Mouse (Mus musculus) splenic B cell, adult 2 months (primary cell): ENCODE measurements around the gene Vwa2.

ENCODE experiments used
- DNase-seq: peaks from one replicate; pipeline ENCODE4 v3.0.0-alpha.2; 2011; ENCODE audit warnings: low read depth, low spot score
- H3K27me3 ChIP-seq: 2 replicates; pipeline ENCODE4 v1.6.1; 2012; ENCODE audit warnings: mild to moderate bottlenecking, low read length, moderate library complexity, mixed read lengths; ENCODE audit not compliant: control insufficient read depth, poor library complexity, insufficient read depth, severe bottlenecking
- H3K36me3 ChIP-seq: 2 replicates; pipeline ENCODE4 v1.6.1; 2012; ENCODE audit warnings: mild to moderate bottlenecking, low read length, moderate library complexity, mixed read lengths; ENCODE audit not compliant: control insufficient read depth, poor library complexity, insufficient read depth, severe bottlenecking

Gene Vwa2

GRCm38 (mm10) chr19:56888654-56889053 is 14.6 kb downstream of the Vwa2 start:
- no peaks in the 10 kb centered on the region for H3K27me3 ChIP-seq
- no peak for DNase-seq
- no peaks in the 10 kb centered on the region for H3K36me3 ChIP-seq

GRCm38 (mm10) chr19:56891438-56891837 is 17.4 kb downstream of the Vwa2 start:
- Histone ChIP-seq H3K36me3 (no peaks in the 10 kb centered on the region), H3K27me3 (no peaks in the 10 kb centered on the region)

GRCm38 (mm10) chr19:56892586-56892985 is 18.5 kb downstream of the Vwa2 start:
- DNase-seq, result no peak

More at GRCm38 (mm10) chr19:56891438-56891837, 17.4 kb downstream of the Vwa2 start:
- no peak for DNase-seq

GRCm38 (mm10) chr19:56893326-56893725 is 19.3 kb downstream of the Vwa2 start:
- Histone ChIP-seq H3K27me3 (no peaks in the 10 kb centered on the region), H3K36me3 (no peaks in the 10 kb centered on the region)
- DNase-seq, result no peak

More at GRCm38 (mm10) chr19:56892586-56892985, 18.5 kb downstream of the Vwa2 start:
- H3K36me3 ChIP-seq, result no peaks in the 10 kb centered on the region
- H3K27me3 ChIP-seq, result no peaks in the 10 kb centered on the region

- Histone ChIP-seq H3K27me3 (no peaks in the 10 kb centered on the region), H3K36me3 (no peaks in the 10 kb centered on the region)
- DNase-seq, result no peak
These were observed 23.6 kb downstream of the Vwa2 start for GRCm38 (mm10) chr19:56897654-56898053.

GRCm38 (mm10) chr19:56904095-56904494 is 30.0 kb downstream of the Vwa2 start:
- Histone ChIP-seq H3K27me3 (no peaks in the 10 kb centered on the region), H3K36me3 (no peaks in the 10 kb centered on the region)
- no peak for DNase-seq

GRCm38 (mm10) chr19:56905395-56905794 is 31.3 kb downstream of the Vwa2 start:
- Histone ChIP-seq H3K27me3 (no peaks in the 10 kb centered on the region), H3K36me3 (no peaks in the 10 kb centered on the region)
- no peak for DNase-seq

GRCm38 (mm10) chr19:56907850-56908249 is 33.8 kb downstream of the Vwa2 start:
- no peak for DNase-seq
- H3K27me3 ChIP-seq, result no peaks in the 10 kb centered on the region
- H3K36me3 ChIP-seq, result no peaks in the 10 kb centered on the region

- no peaks in the 10 kb centered on the region for H3K27me3 ChIP-seq
- no peaks in the 10 kb centered on the region for H3K36me3 ChIP-seq
- peak; percentile 51 for DNase-seq
These were observed 34.6 kb downstream of the Vwa2 start for GRCm38 (mm10) chr19:56908472-56909270.

GRCm38 (mm10) chr19:56910561-56910960 is 36.5 kb downstream of the Vwa2 start:
- H3K27me3 ChIP-seq, result no peaks in the 10 kb centered on the region
- no peaks in the 10 kb centered on the region for H3K36me3 ChIP-seq
- DNase-seq, result no peak

GRCm38 (mm10) chr19:56913761-56914160 is 39.7 kb downstream of the Vwa2 start:
- no peaks in the 10 kb centered on the region for H3K36me3 ChIP-seq
- no peaks in the 10 kb centered on the region for H3K27me3 ChIP-seq
- no peak for DNase-seq

GRCm38 (mm10) chr19:56914658-56915057 is 40.6 kb downstream of the Vwa2 start:
- Histone ChIP-seq H3K36me3 (no peaks in the 10 kb centered on the region), H3K27me3 (no peaks in the 10 kb centered on the region)
- no peak for DNase-seq

- DNase-seq, result no peak
- Histone ChIP-seq H3K36me3 (no peaks in the 10 kb centered on the region), H3K27me3 (no peaks in the 10 kb centered on the region)
These were observed 41.0 kb downstream of the Vwa2 start for GRCm38 (mm10) chr19:56915084-56915483.

GRCm38 (mm10) chr19:56919628-56920027 is 45.6 kb downstream of the Vwa2 start:
- DNase-seq, result peak; percentile 79
- Histone ChIP-seq H3K36me3 (no peaks in the 10 kb centered on the region), H3K27me3 (no peaks in the 10 kb centered on the region)

GRCm38 (mm10) chr19:56920232-56920631 is 46.2 kb downstream of the Vwa2 start:
- Histone ChIP-seq H3K36me3 (no peaks in the 10 kb centered on the region), H3K27me3 (no peaks in the 10 kb centered on the region)
- no peak for DNase-seq

- H3K27me3 ChIP-seq, result no peaks in the 10 kb centered on the region
- no peak for DNase-seq
- H3K36me3 ChIP-seq, result no peaks in the 10 kb centered on the region
These were observed 47.7 kb downstream of the Vwa2 start for GRCm38 (mm10) chr19:56921744-56922143.
